Mouse (Mus musculus): ENCODE measurements at regions not wholly inside any gene's neighbourhood (a gene's known extent, or its start where the extent isn't known, plus 50 kb on each side); places are given as distances from the start of the nearest gene placed in this dataset.

GRCm38 (mm10) chrX:93159105-93159504 lies 127.1 kb upstream of the Arx start:
- TF ChIP-seq EP300 (IDR thresholded peaks at IDR 0.05; ENCODE audit: low read depth) (no peak), CTCF (IDR thresholded peaks at IDR 0.05; ENCODE audit: low read depth) (no peak)
